Mouse (Mus musculus): ENCODE measurements around the gene Ric8b.

DNA sequence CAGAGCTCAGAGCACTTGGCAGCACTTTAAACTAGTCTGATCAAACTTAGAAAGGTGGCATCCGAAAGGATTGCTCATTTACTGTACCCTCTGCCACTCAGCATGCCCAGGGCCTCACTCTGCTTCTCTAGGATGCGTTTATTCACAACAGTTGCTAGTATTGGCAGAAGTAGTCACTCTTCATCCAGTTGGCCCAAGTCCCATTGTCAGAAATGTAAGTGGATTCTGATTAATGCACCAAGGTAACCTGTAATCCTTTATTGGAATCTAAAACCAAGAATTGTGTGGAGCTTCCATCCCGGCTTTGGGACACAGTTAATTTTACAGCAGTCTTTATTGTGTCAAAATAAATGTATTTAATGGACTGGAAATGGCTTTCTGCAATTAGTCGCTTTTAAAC is 76.9 kb downstream of the Ric8b start:
- no peak for TF ChIP-seq POLR2A (IDR thresholded peaks at IDR 0.05; ENCODE audit: insufficient read depth, low read depth, low read length)
- no peak for TF ChIP-seq EP300 (IDR thresholded peaks at IDR 0.05; ENCODE audit: insufficient read depth, low read depth, low read length)
- no peak for TF ChIP-seq CTCF (IDR thresholded peaks at IDR 0.05)

Data from heart, adult 2 months (tissue).